Mouse (Mus musculus): ENCODE measurements at regions not wholly inside any gene's neighbourhood (a gene's known extent, or its start where the extent isn't known, plus 50 kb on each side); places are given as distances from the start of the nearest gene placed in this dataset.

- H3K4me3 ChIP-seq (ENCODE audit: low read depth, low read length): no peak overlapping the region
- no peaks in the 10 kb centered on the region for H3K27me3 ChIP-seq (ENCODE audit: control insufficient read depth, insufficient read depth, low read length)
- no peaks in the 10 kb centered on the region for H3K36me3 ChIP-seq (ENCODE audit: control insufficient read depth, insufficient read depth, low read length)
- TF ChIP-seq CTCF (IDR thresholded peaks at IDR 0.05; ENCODE audit: extremely low read depth, insufficient read length, insufficient replicate concordance, low read depth, low read length) (no peak), POLR2A (IDR thresholded peaks at IDR 0.05; ENCODE audit: low read depth, low read length) (no peak)
- 79% methylated on average over 6 of the region's 6 CpGs for WGBS
- H3K27ac ChIP-seq (ENCODE audit: insufficient read depth, low read depth, low read length): no peak overlapping the region
- H3K4me1 ChIP-seq (ENCODE audit: control insufficient read depth, insufficient read depth, insufficient read length, low read length): no peaks in the 10 kb centered on the region
Measured at GRCm38 (mm10) chr1:77790974-77791373, 276.1 kb upstream of the Epha4 start.

GRCm38 (mm10) chr1:77754326-77754725, 239.4 kb upstream of the Epha4 start:
- Histone ChIP-seq H3K36me3 (ENCODE audit: control insufficient read depth, insufficient read depth, low read length) (no peaks in the 10 kb centered on the region), H3K27me3 (ENCODE audit: control insufficient read depth, insufficient read depth, low read length) (no peaks in the 10 kb centered on the region), H3K27ac (ENCODE audit: insufficient read depth, low read depth, low read length) (no peak overlapping the region), H3K4me1 (ENCODE audit: control insufficient read depth, insufficient read depth, insufficient read length, low read length) (no peaks in the 10 kb centered on the region), H3K4me3 (ENCODE audit: low read depth, low read length) (no peak overlapping the region)
- WGBS: 82% methylated on average over 3 of the region's 3 CpGs
- TF ChIP-seq POLR2A (IDR thresholded peaks at IDR 0.05; ENCODE audit: low read depth, low read length) (no peak), CTCF (IDR thresholded peaks at IDR 0.05; ENCODE audit: extremely low read depth, insufficient read length, insufficient replicate concordance, low read depth, low read length) (no peak)

GRCm38 (mm10) chr1:77748483-77749465, 233.9 kb upstream of the Epha4 start:
- H3K4me3 ChIP-seq (ENCODE audit: low read depth, low read length): no peak overlapping the region
- WGBS: 72% methylated on average over 2 of the region's 2 CpGs
- no peak overlapping the region for H3K27ac ChIP-seq (ENCODE audit: insufficient read depth, low read depth, low read length)
- TF ChIP-seq POLR2A (IDR thresholded peaks at IDR 0.05; ENCODE audit: low read depth, low read length): no peak
- no peak for TF ChIP-seq CTCF (IDR thresholded peaks at IDR 0.05; ENCODE audit: extremely low read depth, insufficient read length, insufficient replicate concordance, low read depth, low read length)
- H3K27me3 ChIP-seq (ENCODE audit: control insufficient read depth, insufficient read depth, low read length): no peaks in the 10 kb centered on the region
- H3K36me3 ChIP-seq (ENCODE audit: control insufficient read depth, insufficient read depth, low read length): no peaks in the 10 kb centered on the region
- H3K4me1 ChIP-seq (ENCODE audit: control insufficient read depth, insufficient read depth, insufficient read length, low read length): no peaks in the 10 kb centered on the region

GRCm38 (mm10) chr1:77732099-77732498, 217.2 kb upstream of the Epha4 start:
- TF ChIP-seq CTCF (IDR thresholded peaks at IDR 0.05; ENCODE audit: extremely low read depth, insufficient read length, insufficient replicate concordance, low read depth, low read length): no peak
- TF ChIP-seq POLR2A (IDR thresholded peaks at IDR 0.05; ENCODE audit: low read depth, low read length): no peak
- no peaks in the 10 kb centered on the region for H3K27me3 ChIP-seq (ENCODE audit: control insufficient read depth, insufficient read depth, low read length)

DNA sequence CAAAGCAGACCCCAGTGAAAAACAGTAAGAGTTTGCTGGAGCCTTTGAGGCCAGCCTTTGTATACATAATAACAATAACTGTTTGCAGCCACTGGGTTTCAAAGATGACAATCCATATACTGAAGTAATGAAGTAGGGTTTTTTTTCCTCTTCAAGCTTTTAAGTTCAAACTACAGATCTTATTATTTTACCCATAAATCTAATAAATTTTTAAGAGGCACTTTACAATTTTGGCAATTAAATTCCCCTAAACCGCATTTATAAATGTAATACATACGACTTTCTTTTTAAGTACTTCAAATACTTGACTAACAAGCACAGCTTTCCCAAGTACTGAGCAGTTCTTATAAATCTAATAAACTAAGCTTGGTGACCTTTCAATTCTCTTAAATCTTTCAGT, 212.7 kb upstream of the Epha4 start:
- Histone ChIP-seq H3K36me3 (ENCODE audit: control insufficient read depth, insufficient read depth, low read length) (no peaks in the 10 kb centered on the region), H3K4me1 (ENCODE audit: control insufficient read depth, insufficient read depth, insufficient read length, low read length) (no peaks in the 10 kb centered on the region), H3K27me3 (ENCODE audit: control insufficient read depth, insufficient read depth, low read length) (no peaks in the 10 kb centered on the region), H3K4me3 (ENCODE audit: low read depth, low read length) (no peak overlapping the region), H3K27ac (ENCODE audit: insufficient read depth, low read depth, low read length) (no peak overlapping the region)
- 79% methylated on average over 2 of the region's 2 CpGs for WGBS
- TF ChIP-seq CTCF (IDR thresholded peaks at IDR 0.05; ENCODE audit: extremely low read depth, insufficient read length, insufficient replicate concordance, low read depth, low read length) (no peak), POLR2A (IDR thresholded peaks at IDR 0.05; ENCODE audit: low read depth, low read length) (no peak)

More at GRCm38 (mm10) chr1:77732099-77732498, 217.2 kb upstream of the Epha4 start:
- no peak overlapping the region for H3K27ac ChIP-seq (ENCODE audit: insufficient read depth, low read depth, low read length)
- H3K36me3 ChIP-seq (ENCODE audit: control insufficient read depth, insufficient read depth, low read length): no peaks in the 10 kb centered on the region
- 85% methylated on average over 10 of the region's 10 CpGs for WGBS
- no peaks in the 10 kb centered on the region for H3K4me1 ChIP-seq (ENCODE audit: control insufficient read depth, insufficient read depth, insufficient read length, low read length)
- H3K4me3 ChIP-seq (ENCODE audit: low read depth, low read length): no peak overlapping the region

DNA sequence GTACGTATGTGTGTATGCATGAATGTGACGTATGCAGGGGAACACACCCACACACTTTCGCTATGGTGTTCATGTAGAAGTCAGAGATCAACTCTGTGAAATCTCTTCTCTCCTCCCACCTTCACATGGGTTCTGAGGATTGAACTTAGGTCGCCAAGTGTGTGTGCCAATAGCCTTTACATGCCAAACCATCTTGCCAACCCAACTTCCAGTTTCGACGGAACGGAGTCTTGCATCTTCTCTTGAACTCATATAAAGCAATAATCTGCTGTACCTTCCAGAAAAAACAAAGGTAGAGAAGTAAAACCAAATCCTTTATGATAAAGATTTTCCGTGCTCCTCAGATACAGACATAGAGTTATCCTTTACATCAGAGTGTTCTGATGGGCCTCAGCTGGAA, 208.4 kb upstream of the Epha4 start:
- TF ChIP-seq CTCF (IDR thresholded peaks at IDR 0.05; ENCODE audit: extremely low read depth, insufficient read length, insufficient replicate concordance, low read depth, low read length) (no peak), POLR2A (IDR thresholded peaks at IDR 0.05; ENCODE audit: low read depth, low read length) (no peak)
- H3K36me3 ChIP-seq (ENCODE audit: control insufficient read depth, insufficient read depth, low read length): no peaks in the 10 kb centered on the region
- no peaks in the 10 kb centered on the region for H3K27me3 ChIP-seq (ENCODE audit: control insufficient read depth, insufficient read depth, low read length)
- no peak overlapping the region for H3K27ac ChIP-seq (ENCODE audit: insufficient read depth, low read depth, low read length)
- H3K4me1 ChIP-seq (ENCODE audit: control insufficient read depth, insufficient read depth, insufficient read length, low read length): no peaks in the 10 kb centered on the region
- no peak overlapping the region for H3K4me3 ChIP-seq (ENCODE audit: low read depth, low read length)
- WGBS: 89% methylated on average over 8 of the region's 8 CpGs

GRCm38 (mm10) chr1:77720859-77721258, 206.0 kb upstream of the Epha4 start:
- WGBS: 76% methylated on average over 1 of the region's 1 CpGs
- Histone ChIP-seq H3K4me1 (ENCODE audit: control insufficient read depth, insufficient read depth, insufficient read length, low read length) (no peaks in the 10 kb centered on the region), H3K27ac (ENCODE audit: insufficient read depth, low read depth, low read length) (no peak overlapping the region), H3K4me3 (ENCODE audit: low read depth, low read length) (no peak overlapping the region), H3K27me3 (ENCODE audit: control insufficient read depth, insufficient read depth, low read length) (no peaks in the 10 kb centered on the region), H3K36me3 (ENCODE audit: control insufficient read depth, insufficient read depth, low read length) (no peaks in the 10 kb centered on the region)
- TF ChIP-seq POLR2A (IDR thresholded peaks at IDR 0.05; ENCODE audit: low read depth, low read length): no peak
- no peak for TF ChIP-seq CTCF (IDR thresholded peaks at IDR 0.05; ENCODE audit: extremely low read depth, insufficient read length, insufficient replicate concordance, low read depth, low read length)
